Mouse (Mus musculus): ENCODE measurements around the gene AI481877.

DNA sequence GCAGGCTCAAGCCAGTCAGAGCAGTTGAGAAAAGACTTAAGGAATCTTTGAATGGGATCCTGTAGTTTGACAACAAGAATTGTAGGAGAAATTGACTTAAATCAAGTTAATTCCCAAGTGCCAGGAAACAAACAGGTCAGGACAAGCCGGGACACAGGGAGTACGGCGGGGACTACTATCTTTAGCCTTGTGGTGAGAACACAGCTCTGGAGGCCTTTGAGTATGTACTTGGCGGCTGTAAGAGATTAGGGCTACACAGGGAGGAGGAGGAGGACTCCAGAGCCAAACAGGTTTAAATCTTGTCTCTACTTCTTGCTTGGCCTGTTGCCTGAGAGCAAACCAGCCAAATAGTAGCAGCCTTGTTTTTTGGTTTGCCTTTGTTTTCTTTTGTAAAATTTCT is 36.2 kb upstream of the AI481877 start:
- TF ChIP-seq CTCF (IDR thresholded peaks at IDR 0.05) (no peak), EP300 (IDR thresholded peaks at IDR 0.05) (no peak)

All from lung, postnatal 0 days (tissue).